Mouse (Mus musculus): ENCODE measurements at regions not wholly inside any gene's neighbourhood (a gene's known extent, or its start where the extent isn't known, plus 50 kb on each side); places are given as distances from the start of the nearest gene placed in this dataset.
A peak's percentile ranks its signal among the peaks of the same experiment; 100 is the strongest.

GRCm38 (mm10) chr15:25036231-25036630 is 377.3 kb downstream of the Basp1 start:
- no peak overlapping the region for H3K27ac ChIP-seq
- no peaks in the 10 kb centered on the region for H3K36me3 ChIP-seq
- DNase-seq (ENCODE audit: low spot score), result no peak
- no peak overlapping the region for H3K4me3 ChIP-seq
- no peaks in the 10 kb centered on the region for H3K27me3 ChIP-seq (ENCODE audit: insufficient read depth, poor library complexity, severe bottlenecking)
- H3K4me1 ChIP-seq (replicated peaks), result no peaks in the 10 kb centered on the region
- WGBS, result 91% methylated on average over 3 of the region's 3 CpGs
- no peaks in the 10 kb centered on the region for H3K9me3 ChIP-seq

GRCm38 (mm10) chr15:25027865-25028264 is 385.7 kb downstream of the Basp1 start:
- Histone ChIP-seq H3K27ac (no peak overlapping the region), H3K27me3 (ENCODE audit: insufficient read depth, poor library complexity, severe bottlenecking) (no peaks in the 10 kb centered on the region), H3K4me1 (replicated peaks) (peaks cover 15% of the 10 kb centered on the region), H3K4me3 (no peak overlapping the region), H3K9me3 (no peaks in the 10 kb centered on the region), H3K36me3 (no peaks in the 10 kb centered on the region)
- no peak for DNase-seq (ENCODE audit: low spot score)
- WGBS, result 84% methylated on average over 8 of the region's 8 CpGs

- Histone ChIP-seq H3K27ac (peak overlapping the region; percentile 81), H3K9me3 (no peaks in the 10 kb centered on the region), H3K27me3 (ENCODE audit: insufficient read depth, poor library complexity, severe bottlenecking) (no peaks in the 10 kb centered on the region), H3K36me3 (no peaks in the 10 kb centered on the region), H3K4me3 (peak overlapping the region; percentile 42), H3K4me1 (replicated peaks) (peaks cover 15% of the 10 kb centered on the region)
- WGBS, result 5% methylated on average over 15 of the region's 15 CpGs
- DNase-seq (ENCODE audit: low spot score), result peak; percentile 57
Measured at GRCm38 (mm10) chr15:25026786-25027461, 386.6 kb downstream of the Basp1 start.

- H3K36me3 ChIP-seq, result no peaks in the 10 kb centered on the region
- H3K27ac ChIP-seq, result peak overlapping the region; percentile 40; the same call in 1 of the 2 replicates
- 48% methylated on average over 8 of the region's 8 CpGs for WGBS
- H3K27me3 ChIP-seq (ENCODE audit: insufficient read depth, poor library complexity, severe bottlenecking), result no peaks in the 10 kb centered on the region
- H3K4me1 ChIP-seq (replicated peaks), result peaks cover 17% of the 10 kb centered on the region
- peak overlapping the region; percentile 42; the same call in 1 of the 2 replicates for H3K4me3 ChIP-seq
- no peaks in the 10 kb centered on the region for H3K9me3 ChIP-seq
- DNase-seq (ENCODE audit: low spot score), result no peak
Measured at GRCm38 (mm10) chr15:25026351-25026750, 387.2 kb downstream of the Basp1 start.

- 46% methylated on average over 3 of the region's 3 CpGs for WGBS
- Histone ChIP-seq H3K27me3 (ENCODE audit: insufficient read depth, poor library complexity, severe bottlenecking) (no peaks in the 10 kb centered on the region), H3K36me3 (no peaks in the 10 kb centered on the region), H3K4me1 (replicated peaks) (peaks cover 33% of the 10 kb centered on the region), H3K9me3 (no peaks in the 10 kb centered on the region), H3K27ac (peak overlapping the region; percentile 18; the same call in 1 of the 2 replicates), H3K4me3 (no peak overlapping the region)
- DNase-seq (ENCODE audit: low spot score), result peak; percentile 30
Measured at GRCm38 (mm10) chr15:25020916-25021315, 392.6 kb downstream of the Basp1 start.

GRCm38 (mm10) chr15:25019352-25019941 is 394.1 kb downstream of the Basp1 start:
- Histone ChIP-seq H3K36me3 (no peaks in the 10 kb centered on the region), H3K27me3 (ENCODE audit: insufficient read depth, poor library complexity, severe bottlenecking) (no peaks in the 10 kb centered on the region), H3K9me3 (no peaks in the 10 kb centered on the region), H3K4me1 (replicated peaks) (peaks cover 33% of the 10 kb centered on the region), H3K27ac (no peak overlapping the region), H3K4me3 (no peak overlapping the region)
- DNase-seq (ENCODE audit: low spot score), result no peak
- 85% methylated on average over 12 of the region's 12 CpGs for WGBS

GRCm38 (mm10) chr15:25018937-25019336 is 394.6 kb downstream of the Basp1 start:
- Histone ChIP-seq H3K9me3 (no peaks in the 10 kb centered on the region), H3K4me1 (replicated peaks) (peaks cover 33% of the 10 kb centered on the region), H3K27ac (no peak overlapping the region), H3K36me3 (no peaks in the 10 kb centered on the region), H3K27me3 (ENCODE audit: insufficient read depth, poor library complexity, severe bottlenecking) (no peaks in the 10 kb centered on the region), H3K4me3 (no peak overlapping the region)
- WGBS, result 87% methylated on average over 3 of the region's 3 CpGs
- no peak for DNase-seq (ENCODE audit: low spot score)

GRCm38 (mm10) chr15:25007720-25008119 is 405.8 kb downstream of the Basp1 start:
- Histone ChIP-seq H3K9me3 (no peaks in the 10 kb centered on the region), H3K4me3 (no peak overlapping the region), H3K36me3 (no peaks in the 10 kb centered on the region), H3K4me1 (replicated peaks) (no peaks in the 10 kb centered on the region), H3K27ac (no peak overlapping the region), H3K27me3 (ENCODE audit: insufficient read depth, poor library complexity, severe bottlenecking) (no peaks in the 10 kb centered on the region)
- no peak for DNase-seq (ENCODE audit: low spot score)
- 91% methylated on average over 2 of the region's 2 CpGs for WGBS

- Histone ChIP-seq H3K27me3 (ENCODE audit: insufficient read depth, poor library complexity, severe bottlenecking) (no peaks in the 10 kb centered on the region), H3K4me3 (no peak overlapping the region), H3K36me3 (no peaks in the 10 kb centered on the region), H3K4me1 (replicated peaks) (no peaks in the 10 kb centered on the region), H3K27ac (no peak overlapping the region), H3K9me3 (no peaks in the 10 kb centered on the region)
- 83% methylated on average over 3 of the region's 3 CpGs for WGBS
- no peak for DNase-seq (ENCODE audit: low spot score)
Measured at GRCm38 (mm10) chr15:25000171-25000570, 413.4 kb downstream of the Basp1 start.

- Histone ChIP-seq H3K27ac (no peak overlapping the region), H3K4me3 (no peak overlapping the region), H3K36me3 (no peaks in the 10 kb centered on the region), H3K4me1 (replicated peaks) (no peaks in the 10 kb centered on the region), H3K27me3 (ENCODE audit: insufficient read depth, poor library complexity, severe bottlenecking) (no peaks in the 10 kb centered on the region), H3K9me3 (no peaks in the 10 kb centered on the region)
- no peak for DNase-seq (ENCODE audit: low spot score)
- 76% methylated on average over 2 of the region's 2 CpGs for WGBS
Measured at GRCm38 (mm10) chr15:24993325-24993673, 420.3 kb downstream of the Basp1 start.

- Histone ChIP-seq H3K36me3 (no peaks in the 10 kb centered on the region), H3K27me3 (ENCODE audit: insufficient read depth, poor library complexity, severe bottlenecking) (no peaks in the 10 kb centered on the region), H3K4me3 (no peak overlapping the region), H3K4me1 (replicated peaks) (no peaks in the 10 kb centered on the region), H3K27ac (no peak overlapping the region), H3K9me3 (no peaks in the 10 kb centered on the region)
- DNase-seq (ENCODE audit: low spot score), result no peak
- WGBS, result 88% methylated on average over 14 of the region's 14 CpGs
Measured at GRCm38 (mm10) chr15:24992665-24993324, 420.8 kb downstream of the Basp1 start.

GRCm38 (mm10) chr15:24990082-24990786 is 423.3 kb downstream of the Basp1 start:
- Histone ChIP-seq H3K9me3 (no peaks in the 10 kb centered on the region), H3K36me3 (no peaks in the 10 kb centered on the region), H3K27me3 (ENCODE audit: insufficient read depth, poor library complexity, severe bottlenecking) (no peaks in the 10 kb centered on the region), H3K4me1 (replicated peaks) (no peaks in the 10 kb centered on the region), H3K27ac (no peak overlapping the region), H3K4me3 (no peak overlapping the region)
- no peak for DNase-seq (ENCODE audit: low spot score)
- WGBS, result 87% methylated on average over 5 of the region's 5 CpGs

GRCm38 (mm10) chr15:24980841-24981240 is 432.7 kb downstream of the Basp1 start:
- Histone ChIP-seq H3K36me3 (no peaks in the 10 kb centered on the region), H3K27me3 (ENCODE audit: insufficient read depth, poor library complexity, severe bottlenecking) (no peaks in the 10 kb centered on the region), H3K4me3 (no peak overlapping the region), H3K27ac (no peak overlapping the region), H3K4me1 (replicated peaks) (peaks cover 7% of the 10 kb centered on the region; the same call in 1 of the 2 replicates), H3K9me3 (no peaks in the 10 kb centered on the region)
- DNase-seq (ENCODE audit: low spot score), result peak; percentile 44
- 17% methylated on average over 4 of the region's 4 CpGs for WGBS

Measured in hindbrain, embryonic 10.5 days (tissue).